Mouse (Mus musculus) telencephalon, adult 2 months (tissue): ENCODE measurements around the gene Carmil1.

Experiments
- DNase-seq: peaks from one replicate; pipeline ENCODE4 v3.0.0-alpha.2; 2011; ENCODE audit warnings: low read depth, low spot score

Gene Carmil1

GRCm38 (mm10) chr13:24211229-24211628, 69.4 kb downstream of the Carmil1 start:
- DNase-seq: no peak

DNA sequence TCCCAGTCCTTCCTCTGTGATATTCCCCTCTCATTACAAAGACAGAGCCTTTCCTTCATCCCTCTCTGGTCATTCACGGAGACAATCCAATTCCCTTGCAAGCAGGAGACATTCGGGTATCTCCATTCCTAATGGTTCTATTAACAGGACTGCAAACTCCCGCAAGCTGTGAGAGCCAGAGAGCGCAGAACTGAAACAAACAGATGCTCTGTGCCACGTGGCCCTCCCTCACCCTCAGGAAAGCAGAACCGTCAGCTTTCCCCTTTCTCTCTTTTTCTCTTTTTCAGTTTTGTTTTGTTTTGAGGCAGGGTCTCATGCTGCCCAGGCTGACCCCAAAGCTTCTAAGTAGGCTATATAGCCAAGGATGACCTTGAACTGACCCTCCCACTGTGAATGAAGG, 74.5 kb downstream of the Carmil1 start:
- DNase-seq: no peak

DNA sequence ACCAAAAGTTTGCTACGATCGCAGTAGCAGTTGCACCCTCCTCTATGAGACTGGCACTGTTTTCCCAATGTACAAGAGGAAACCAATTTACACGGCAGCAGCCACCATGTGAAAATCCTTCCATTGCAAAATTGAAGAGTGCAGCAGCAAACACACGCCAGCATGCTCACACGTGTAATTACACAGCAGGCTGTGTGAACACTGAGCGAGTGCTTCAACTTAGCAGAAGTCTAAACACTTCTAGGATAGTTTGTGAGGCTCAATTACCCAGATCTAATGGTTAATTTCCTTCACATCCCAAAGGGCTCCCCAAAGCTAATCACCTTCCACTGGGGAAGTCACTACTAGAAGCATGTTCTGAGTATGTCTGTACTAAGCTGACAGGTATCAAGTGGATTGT, 78.3 kb downstream of the Carmil1 start:
- DNase-seq: no peak

DNA sequence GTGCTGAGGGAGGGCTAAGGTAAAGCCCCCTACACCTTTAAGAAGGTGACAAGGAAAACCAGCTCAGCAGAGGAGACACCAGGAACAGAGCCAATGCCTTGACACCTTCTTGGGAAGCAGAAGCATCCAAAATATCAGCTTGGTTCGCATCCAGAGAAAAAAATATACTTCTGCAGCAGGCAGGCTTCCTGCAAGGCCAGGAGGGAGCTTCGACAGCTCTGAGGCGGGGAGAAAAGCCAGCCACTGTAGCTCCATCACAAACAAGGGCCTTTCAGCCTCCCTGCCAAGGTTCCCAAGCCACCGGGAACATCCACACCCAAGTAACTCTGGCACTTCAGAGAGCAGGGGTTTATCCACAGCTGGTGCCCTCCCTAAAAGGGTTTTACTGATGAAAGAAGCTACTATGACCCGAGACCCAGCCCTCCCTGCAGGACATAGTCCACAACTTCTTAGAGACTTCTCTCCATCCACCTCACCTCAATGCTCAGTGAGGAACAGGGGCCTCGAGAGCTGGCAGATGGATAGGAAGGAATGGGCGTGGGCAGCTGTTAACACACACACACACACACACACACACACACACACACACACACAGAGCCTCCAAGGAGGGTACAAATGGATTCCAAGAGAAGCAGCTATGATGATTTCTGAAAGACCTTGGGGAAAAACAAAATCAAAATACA, 80.6 kb downstream of the Carmil1 start:
- DNase-seq: peak; percentile 64

DNA sequence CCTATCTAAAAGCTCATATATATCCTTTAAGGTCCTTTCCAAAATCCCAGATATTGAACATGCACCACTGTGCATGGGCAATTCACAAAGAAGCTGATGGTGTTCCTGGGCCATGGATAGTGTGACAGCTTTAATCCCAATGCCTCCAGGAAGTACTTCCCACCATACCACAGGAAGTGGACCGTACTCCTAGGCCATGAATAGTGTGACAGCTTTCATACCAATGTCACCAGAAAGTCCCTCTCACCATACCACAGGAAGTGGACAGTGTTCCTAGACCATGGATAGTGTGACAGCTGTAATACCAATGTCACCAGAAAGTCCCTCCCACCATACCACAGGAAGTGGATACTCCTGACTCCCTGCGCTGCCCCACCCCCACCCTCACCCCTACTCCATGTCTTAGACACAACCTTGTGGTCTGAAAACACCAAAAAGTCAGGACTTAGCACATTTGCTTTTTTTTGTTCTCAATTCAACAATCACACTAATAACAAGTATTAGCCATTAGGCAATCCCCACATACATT, 82.1 kb downstream of the Carmil1 start:
- DNase-seq: no peak

DNA sequence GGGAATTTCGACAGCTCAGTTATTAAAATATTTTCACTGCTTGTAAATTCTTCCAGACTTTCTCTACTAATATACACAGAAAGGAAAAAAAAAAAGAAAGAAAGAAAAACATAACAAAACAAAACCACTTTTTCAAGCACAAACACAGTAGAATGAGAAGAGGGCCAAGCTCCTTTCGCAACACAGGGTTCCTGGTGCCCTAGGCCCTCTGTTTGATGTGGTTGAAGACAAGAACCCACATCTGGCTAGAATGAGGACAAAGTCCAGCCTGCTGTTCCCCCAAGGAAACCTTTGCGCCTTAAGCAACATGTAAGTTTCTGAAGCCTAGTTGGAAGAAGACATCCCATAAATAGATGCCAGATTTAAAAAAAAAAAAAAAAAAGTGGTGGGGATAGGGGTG, 85.2 kb downstream of the Carmil1 start:
- DNase-seq: no peak

DNA sequence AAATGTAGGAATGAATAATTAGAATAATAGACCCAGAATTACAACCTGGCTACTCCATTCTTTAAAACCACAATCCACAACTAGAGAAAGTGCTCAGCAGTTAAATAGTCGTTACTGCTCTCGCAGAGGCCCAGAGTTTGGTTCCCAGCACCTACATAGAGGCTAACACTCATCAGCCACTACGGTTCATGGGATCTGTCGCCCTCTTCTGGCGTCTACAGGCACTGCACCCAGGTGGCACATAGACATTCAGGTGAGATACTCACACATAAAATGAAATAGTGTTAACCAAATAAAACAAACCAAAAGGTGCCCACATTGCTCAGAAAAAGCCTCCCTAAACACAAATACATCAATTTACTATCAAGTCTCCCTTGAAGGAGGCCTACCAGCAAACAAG, 86.6 kb downstream of the Carmil1 start:
- DNase-seq: no peak

DNA sequence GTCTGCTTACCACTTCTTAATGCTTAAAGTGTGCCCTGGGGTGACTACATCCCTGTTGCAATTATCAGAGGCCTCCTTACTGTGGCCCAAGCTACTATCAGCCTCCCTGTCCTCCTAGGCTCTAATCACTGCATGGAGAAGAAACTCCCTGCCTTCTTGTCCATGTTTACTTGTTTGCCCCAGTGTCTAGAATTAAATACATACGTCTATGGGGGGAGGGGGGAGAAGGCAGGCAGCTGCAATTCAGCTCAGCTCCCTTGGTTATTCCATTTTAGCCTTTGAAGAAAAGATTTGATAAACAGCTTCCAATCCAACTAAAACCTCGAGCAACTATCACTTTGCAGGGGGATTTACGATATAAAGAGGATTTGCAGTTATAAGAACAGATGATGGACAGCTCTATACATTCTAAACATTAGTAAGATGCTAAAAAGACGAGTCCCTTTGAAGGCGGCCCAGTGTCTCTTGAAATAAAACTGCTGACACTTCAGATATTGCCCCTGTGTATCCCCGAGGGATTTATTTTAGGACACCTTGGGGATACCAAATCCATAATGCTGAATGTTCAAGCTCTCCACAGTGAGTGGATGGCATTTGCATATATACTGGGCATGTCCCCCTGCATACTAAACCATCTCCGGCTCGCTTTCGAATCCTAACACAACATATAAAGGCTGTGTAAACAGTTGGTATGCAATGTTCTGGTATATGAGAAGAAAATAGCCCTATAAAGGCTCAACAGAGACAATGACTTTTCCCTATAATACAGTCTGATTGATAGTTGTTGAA, 89.5 kb downstream of the Carmil1 start:
- DNase-seq: no peak

DNA sequence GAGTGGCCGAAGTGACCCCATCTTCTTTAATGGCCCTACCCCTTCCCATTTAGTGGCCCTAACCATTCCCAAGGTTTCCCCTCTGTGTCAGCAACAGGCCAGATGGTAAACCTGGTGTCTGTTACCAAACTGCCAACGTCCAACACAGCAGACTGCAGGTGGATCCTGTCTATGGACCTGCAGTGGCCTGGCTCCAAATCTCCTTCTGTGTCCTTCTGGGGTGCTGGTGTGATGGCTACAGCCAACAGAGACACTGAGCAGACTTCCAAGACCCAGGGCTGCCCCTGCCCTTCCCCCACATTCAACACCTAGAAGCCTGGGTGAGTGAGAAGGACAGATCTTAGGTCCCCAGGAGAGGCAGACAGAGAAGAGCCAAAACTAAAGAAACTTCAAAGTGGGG, 93.6 kb downstream of the Carmil1 start:
- no peak for DNase-seq

GRCm38 (mm10) chr13:24185641-24186040, 95.0 kb downstream of the Carmil1 start:
- DNase-seq: no peak

GRCm38 (mm10) chr13:24182878-24183277, 97.7 kb downstream of the Carmil1 start:
- no peak for DNase-seq

- DNase-seq: no peak
Observed at GRCm38 (mm10) chr13:24179538-24179937, 101.1 kb downstream of the Carmil1 start.

- DNase-seq: no peak
Observed at GRCm38 (mm10) chr13:24177600-24177999, 103.0 kb downstream of the Carmil1 start.

GRCm38 (mm10) chr13:24176835-24177234, 103.8 kb downstream of the Carmil1 start:
- no peak for DNase-seq

- no peak for DNase-seq
Observed at GRCm38 (mm10) chr13:24169658-24170057, 110.9 kb downstream of the Carmil1 start.

GRCm38 (mm10) chr13:24163368-24163767, 117.2 kb downstream of the Carmil1 start:
- DNase-seq: no peak

DNA sequence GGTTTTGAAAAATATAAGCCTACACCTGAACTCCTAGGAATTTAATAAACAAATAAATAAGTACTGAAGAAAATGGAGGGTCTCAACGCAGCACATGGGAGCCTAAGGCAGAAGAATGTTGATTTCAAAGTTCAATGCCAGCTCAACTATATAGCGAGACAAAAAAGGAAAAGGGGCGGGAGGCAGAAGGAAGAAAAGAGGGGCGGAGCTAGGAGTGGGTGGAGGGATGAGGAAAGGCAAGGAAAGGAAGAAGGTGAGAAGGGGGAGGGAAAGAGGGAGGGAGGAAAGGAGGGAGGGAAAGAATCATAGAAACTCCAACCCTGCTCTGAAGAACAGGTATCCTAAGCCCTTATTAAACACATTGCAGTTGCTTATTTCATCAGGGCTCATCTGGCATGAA, 119.5 kb downstream of the Carmil1 start:
- DNase-seq: no peak

- DNase-seq: no peak
Observed at GRCm38 (mm10) chr13:24159972-24160371, 120.6 kb downstream of the Carmil1 start.

DNA sequence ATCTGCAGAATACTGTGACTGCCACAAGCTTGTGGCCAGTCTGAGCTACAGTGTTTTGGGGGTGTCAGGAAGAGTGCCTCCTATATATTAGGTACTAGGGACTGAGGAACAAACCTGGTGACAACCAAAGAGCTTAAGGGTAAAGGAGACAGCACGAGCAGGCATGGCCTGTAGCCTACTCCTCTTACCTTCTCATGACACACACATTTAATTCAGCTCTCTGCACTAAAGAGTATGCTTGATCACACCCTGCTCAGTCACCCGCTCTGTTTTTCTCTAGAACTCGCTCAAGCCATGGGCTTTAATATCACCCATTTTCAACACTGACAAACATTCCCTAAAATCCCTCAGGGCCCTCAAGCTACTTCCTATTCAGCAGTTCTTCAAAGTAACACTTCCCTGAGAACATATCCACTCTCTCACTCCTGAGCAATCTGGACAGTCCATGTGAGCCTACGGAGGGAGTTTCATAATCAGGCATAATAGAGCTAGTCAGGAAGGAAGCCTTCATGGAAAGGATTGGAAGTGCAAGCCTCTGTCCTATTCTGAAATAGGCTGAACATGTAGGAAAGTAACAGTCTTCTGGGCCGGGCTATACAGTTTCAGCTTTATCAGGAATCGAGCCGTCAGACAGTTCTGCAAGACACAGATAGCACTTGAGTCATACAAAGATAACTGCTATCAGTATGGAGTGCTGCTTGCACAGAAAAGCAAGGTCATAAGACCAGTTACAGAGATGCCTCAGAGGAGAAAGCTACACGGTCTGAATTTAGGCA, 121.2 kb downstream of the Carmil1 start:
- DNase-seq: no peak

DNA sequence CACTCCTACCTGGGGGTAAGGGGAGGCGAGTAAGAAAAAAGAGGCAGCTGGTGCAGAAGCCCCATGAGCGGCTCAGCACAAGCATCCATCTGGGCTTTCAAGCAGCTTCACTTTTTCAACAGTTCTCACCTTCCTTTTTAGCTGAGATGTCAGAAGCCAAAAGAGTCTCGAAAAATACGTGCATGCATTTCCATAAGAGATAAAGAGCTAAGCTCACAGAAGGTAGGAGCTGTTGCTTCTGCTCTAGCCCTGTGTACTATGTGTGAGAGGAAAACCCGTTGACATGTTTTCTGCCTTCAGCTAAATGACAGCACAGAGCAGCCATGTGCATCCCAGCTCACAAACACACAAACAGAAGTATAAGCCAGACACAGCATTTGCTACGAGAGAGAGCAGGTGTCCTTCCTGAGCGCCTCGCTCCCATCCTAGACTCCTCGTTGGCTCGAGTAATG, 123.0 kb downstream of the Carmil1 start:
- peak; percentile 66 for DNase-seq

- no peak for DNase-seq
Observed at GRCm38 (mm10) chr13:24155190-24155589, 125.4 kb downstream of the Carmil1 start.
